Mouse (Mus musculus): ENCODE measurements around the gene Tmem260.
A peak's percentile ranks its signal among the peaks of the same experiment; 100 is the strongest.
"Not testable (repeated sequence)": the region's sequence is repeated elsewhere in the genome, so short reads cannot be mapped to it uniquely, and the experiment has no call there.

Tmem260 gene

DNA sequence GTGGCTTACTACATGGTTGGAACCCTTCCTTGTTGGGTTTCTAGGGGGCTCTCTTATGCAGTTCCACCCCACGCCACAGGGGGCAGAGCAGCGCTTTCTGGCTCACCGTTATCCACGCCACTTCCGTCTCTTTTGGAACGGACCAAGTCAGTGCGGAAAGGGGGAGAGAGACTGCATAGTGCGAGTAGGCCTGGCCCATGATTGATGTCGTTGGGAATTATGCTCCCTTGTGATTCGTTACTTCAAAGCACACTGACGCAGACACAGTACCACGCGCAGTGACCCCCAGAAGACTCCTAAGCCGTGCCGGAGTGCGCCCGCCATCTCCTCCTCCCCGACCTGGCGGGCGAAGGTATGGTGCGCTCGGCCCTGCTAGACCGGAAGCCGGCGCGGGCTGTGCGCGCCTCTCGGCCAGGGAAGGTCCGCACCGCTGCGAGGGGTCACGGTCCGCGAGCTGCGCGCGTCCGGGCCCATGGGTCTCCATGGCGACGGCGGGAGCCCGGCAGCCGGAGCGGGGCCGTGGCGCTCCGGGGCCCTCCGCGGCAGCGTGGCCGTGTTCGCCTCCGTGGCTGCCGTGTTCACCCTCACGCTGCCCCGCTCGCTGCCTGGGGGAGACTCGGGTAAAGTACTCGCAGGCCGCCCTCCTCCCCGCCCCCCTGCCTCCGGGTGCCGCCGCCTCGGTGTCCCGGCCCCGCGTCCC, at the start of gene Tmem260:
TSS of gene Tmem260 (plus strand) at position 141 of the 700 bp plus-strand sequence.
- peak; percentile 94 for DNase-seq (ENCODE audit: low spot score in 2 of 2)

DNA sequence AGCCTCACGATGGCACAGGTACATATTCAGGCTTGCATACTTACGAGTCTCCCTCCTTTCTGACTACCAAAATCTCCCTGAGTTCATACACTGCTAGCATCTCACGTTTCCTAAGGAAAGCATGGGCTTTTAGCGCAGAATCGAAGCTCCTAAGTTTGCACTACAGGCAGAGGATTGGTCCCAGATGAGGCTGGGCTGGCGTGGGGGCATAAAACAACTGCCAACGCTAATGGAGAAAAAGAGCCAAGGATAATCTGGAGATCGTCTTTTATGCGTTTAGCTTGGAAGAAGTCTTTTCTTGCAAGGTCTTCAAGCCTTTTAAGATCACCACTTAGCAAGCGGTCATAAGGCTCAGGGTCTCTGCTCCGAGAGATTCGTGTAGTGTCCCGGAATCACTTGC, 39.8 kb upstream of the Tmem260 start:
- no peak for DNase-seq (ENCODE audit: low spot score in 2 of 2)

DNA sequence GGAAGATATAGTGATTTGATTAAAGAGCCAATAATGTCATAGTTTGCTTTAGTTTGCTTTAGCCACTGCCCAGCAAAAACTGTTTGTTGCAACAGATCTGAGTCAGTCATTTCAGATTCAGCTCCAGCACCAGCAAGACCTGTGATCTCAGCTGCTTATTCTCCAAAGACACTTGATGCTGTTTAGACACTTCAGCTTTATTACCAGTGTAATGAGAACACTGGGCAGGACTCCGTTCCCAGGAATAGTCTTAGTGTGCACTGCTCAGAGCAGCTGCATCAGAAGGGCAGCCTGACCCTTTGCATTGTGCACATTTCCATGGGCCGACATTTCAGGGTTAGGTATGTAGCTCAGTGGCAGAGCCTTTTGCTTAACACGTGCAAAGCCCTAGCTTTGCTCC, 28.9 kb upstream of the Tmem260 start:
- DNase-seq (ENCODE audit: low spot score in 2 of 2): no peak

DNA sequence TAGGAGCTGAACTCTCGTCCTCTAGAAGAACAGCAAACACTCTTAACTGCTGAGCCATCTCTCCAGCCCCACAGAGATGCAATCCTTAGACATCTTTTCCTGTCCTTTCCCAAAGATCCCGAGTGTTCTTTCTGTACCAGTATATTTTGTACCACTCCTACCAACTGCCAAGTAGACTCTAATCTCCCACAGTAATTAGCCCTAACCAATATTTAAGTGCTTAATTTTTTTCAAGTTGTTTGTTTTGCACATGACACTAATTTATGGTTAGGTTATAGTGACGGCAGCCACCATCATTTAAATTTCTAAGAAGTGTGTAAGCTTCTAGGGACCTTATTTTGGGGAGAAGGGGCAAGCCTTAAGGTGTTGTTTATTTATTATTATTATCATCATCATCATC, 27.7 kb upstream of the Tmem260 start:
- no peak for DNase-seq (ENCODE audit: low spot score in 2 of 2)

DNA sequence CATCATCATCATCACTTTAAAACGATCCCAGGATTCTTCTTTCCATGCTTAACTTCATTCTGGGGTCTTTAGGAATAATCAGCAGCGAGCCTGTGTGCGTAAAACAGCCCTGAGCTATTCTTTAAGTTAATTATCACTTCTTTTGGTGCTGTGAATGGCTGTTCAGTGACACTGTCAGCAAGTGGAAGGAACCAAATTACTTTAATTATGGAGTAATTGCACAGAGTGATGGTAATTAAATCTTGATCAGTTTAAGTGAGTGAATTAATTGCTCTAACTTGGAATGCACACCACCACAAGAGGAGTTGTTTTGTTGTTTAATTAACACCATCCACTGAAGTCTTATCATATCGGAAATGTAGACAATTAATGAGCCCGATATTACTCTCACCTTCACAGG, 27.3 kb upstream of the Tmem260 start:
- no peak for DNase-seq (ENCODE audit: low spot score in 2 of 2)

DNA sequence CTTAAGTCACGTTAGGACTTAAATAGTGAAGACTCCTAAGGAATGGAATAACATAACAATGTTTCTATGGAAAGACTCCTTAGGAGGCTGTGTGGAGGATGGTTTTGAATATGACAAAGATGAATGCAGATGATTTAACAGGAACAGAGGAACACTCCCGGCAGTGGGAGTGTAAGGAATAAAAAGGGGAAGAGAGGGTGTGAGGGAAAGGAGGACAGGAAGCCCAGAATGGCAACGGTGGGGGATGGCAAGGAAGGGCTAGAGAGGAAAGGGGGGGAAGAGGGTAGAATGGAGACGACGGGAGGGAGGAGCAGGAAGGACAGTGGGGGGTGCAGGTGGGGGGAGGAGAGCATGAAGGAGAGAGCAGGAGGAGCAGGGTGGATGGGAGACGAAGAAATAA, 24.4 kb upstream of the Tmem260 start:
- DNase-seq (ENCODE audit: low spot score in 2 of 2): peak; percentile 60 to 62

DNA sequence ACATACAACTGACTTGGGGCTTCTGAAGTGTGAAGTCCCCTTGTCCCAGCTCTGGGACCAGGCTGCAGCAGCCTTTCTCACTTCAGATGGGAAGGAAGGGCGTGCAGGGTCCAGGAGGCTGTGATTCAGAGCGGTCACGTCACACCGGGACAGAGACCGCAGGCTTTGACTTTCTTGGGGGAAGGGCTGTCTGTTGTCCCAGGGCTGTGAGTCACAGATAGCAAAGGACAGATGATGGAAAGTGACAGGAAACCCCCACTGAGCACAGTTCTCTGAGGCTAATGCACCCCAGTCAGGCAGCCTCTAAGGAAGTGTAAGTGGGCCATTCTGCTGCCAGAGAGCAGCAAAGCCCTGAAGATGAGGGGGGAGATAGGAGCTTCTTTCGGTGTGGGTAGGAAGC, 23.9 kb upstream of the Tmem260 start:
- DNase-seq (ENCODE audit: low spot score in 2 of 2): peak; percentile 31 to 33

DNA sequence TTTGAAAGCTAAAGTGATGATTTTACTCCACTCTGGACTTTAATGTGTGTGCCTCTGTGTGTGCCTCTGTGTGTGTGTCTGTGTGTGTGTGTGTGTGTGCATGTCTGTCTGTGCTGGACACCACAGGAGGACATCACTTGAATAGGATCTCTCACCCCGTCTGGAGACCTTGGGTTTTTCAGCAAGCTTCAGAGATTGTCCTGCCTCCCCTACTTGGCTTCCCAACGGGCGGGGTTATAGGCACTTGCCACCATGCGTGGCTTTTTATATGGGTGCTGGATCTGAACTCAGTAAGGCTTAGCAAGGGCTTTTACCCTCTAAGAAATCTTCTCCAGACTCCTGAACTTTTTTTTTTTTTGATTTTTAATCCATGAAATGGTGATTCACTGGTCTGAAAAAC, 23.5 kb upstream of the Tmem260 start:
- DNase-seq (ENCODE audit: low spot score in 2 of 2): no peak

DNA sequence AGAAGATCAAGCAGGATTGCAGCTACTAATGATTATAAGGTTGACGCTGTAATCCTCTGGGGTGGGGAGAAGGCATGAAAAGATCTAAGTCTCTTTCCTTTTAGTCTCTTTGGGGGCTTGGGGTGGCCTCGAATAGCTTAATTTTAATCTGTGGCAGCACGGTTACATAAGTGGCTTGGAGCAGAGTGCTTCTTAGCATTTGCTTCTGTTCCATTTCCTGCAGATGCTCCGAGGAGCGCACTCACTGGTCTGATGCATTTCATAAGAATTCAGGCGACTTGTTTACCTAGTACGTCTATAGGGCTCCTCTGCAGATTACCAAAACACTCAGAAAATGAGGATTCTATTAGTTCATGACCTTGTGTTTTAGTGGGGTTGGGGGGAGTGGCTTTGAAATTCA, 23.0 kb upstream of the Tmem260 start:
- DNase-seq (ENCODE audit: low spot score in 2 of 2): peak in 1 of 2 experiments; percentile 40

DNA sequence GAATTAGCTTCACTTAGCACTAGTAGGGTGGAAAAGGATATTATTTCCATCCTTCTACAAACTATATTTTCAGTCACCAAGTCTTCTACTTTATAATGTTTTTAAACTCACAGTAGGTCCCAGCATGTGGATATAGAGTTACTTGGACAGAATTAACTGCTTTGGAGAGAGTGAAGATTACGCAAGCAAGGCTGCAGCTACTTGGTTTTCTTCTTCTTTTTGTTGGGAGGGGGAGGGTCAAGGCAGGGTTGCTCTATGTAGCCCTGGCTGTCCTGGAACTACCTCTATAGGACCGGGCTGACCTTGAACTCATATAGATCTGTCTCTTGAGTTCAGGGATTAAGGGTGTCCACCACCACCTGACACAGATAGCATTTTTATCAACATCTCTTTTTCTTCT, 13.9 kb upstream of the Tmem260 start:
- no peak for DNase-seq (ENCODE audit: low spot score in 2 of 2)

DNA sequence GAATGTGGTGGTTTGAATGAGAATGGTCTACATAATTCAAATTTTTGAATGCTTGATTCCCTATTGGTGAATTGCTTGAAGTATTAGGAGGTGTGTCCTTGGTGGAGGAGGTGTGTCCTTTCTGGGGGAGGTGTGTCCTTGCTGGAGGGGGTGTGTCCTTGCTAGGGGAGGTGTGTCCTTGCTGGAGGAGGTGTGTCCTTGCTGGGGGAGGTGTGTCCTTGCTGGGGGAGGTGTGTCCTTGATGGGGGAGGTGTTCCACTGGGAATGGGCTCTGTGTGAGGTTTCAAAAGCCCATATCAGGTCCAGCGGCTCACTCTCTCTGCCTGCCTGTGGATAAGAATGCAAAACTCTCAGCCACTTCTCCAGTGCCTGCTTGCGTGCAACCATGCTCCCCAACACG, 2.1 kb upstream of the Tmem260 start:
- no peak for DNase-seq (ENCODE audit: low spot score in 2 of 2)

DNA sequence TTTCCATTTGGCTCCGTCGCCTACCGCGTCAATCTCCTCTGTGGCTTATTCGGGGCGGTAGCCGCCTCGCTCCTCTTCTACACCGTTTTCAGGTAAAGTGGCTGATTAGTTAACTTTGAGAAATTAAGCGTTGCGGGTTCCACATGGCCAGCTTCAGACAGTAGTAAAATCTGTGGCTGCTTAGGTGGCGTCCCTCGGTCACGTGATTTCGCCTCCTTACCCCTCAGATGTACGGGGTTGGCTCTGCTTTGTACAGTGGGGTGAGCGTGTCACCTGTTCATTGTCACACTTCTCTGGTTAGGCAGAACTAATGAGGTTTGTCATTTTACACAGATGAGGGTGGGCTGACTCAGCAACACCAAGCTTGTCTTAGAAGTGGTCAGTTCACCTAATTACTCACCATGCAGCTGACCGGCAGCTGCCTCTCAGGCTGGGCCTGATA, 6.1 kb downstream of the Tmem260 start:
- no peak for DNase-seq (ENCODE audit: low spot score in 2 of 2)

DNA sequence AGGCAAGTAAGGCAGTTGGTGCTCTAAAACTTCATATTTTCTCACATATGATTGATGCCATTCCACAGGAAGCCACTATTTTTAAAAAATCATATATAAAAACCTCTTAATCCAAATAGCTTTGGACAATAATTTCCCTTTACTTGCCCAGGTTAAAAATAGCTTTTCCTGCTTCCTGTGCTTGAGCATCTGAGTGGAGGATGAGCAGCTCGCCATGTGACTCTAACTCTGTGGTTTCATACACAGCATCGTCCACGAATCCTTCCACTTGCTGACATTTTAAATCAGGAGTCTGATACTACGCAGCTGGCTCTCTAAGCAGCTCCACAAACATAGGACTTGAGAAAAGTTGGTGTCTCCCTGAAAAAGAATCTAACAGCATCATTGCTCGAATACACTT, 7.5 kb downstream of the Tmem260 start:
- DNase-seq (ENCODE audit: low spot score in 2 of 2): no peak

DNA sequence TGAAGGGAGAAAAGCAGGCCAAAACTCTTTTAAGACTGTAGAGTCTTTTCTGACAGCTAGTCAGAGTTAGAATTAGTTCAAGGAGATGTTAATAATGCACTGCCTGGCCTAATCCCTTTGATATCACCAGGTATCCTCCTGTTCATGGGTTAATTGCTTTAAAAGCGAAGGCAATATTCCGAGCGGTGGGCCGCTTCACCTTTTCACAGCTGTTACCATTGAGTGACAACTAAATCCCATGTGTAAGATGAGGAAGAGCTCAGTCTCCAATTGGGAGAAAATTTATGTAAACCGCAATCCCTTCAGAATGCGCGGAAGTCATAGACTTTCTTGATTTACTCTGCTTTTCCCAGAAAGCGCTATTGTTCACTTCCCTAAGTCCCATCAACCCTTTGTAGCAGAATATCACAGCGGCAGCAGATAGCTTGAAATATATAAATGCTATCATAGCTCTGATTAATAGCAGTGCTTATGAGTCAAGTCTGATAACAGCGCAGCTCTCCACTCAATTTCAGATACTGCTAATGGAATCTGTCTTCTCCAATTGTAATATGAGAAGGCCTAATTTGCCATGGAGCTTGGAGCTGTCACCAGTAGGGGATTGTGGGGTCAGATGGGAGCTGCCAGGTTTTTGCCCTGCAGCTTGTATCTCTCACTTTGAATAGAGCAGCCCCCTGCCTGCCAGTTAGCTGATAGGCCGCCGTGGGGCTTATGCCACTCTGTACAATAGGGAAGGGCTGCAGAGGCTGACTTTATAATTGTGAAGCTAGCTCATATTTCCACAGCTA, 10.6 kb downstream of the Tmem260 start:
- no peak for DNase-seq (ENCODE audit: low spot score in 2 of 2)

DNA sequence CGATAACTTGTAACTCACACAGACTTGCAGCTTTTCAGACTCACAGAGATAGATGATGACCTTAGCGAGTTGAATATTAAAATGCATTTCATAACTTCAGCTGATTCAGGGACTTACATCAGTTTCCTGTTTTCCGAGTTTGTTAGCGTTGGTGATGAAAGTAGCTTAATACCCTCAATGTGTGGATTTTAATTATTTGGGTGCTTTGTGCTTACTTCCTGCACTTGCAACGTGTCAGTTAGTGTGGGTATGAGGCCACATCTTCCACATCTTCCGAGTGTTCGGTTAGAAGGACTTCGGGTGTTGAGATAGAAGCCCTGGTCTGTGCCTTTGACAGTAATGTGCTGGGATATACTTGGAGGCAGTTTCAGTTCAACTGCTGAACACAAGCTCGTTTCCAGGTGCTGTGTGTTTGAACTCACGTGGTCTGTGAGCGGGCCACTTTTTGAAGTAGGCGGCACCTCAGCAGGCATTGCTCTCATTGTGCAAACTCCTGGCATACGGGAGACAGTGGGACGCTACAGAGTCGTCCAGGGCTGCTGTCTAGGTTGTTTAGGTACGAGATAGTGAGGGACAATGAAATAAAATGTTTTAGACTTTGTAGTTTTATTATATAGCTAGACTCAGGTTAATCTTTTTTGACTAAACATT, 11.5 kb downstream of the Tmem260 start:
- DNase-seq (ENCODE audit: low spot score in 2 of 2): no peak

DNA sequence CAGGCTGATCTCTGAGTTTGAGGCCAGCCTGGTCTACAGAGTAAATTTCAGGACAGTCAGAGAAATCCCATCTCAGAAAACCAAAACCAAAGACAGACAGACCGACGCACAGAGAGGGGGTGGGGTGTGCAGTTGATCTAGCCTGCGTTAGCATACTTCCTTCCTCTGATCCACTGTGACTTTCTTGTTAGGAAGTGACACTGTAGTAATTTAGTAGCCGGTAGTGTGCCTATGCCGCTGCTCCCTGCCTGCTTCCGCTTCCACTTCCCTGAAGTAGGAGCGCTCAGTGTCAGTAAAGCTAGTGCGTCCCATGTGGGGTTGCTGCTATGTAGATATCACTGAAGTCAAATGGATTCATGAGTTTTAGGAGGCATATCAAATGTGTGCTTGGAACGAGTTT, 13.0 kb downstream of the Tmem260 start:
- no peak for DNase-seq (ENCODE audit: low spot score in 2 of 2)

DNA sequence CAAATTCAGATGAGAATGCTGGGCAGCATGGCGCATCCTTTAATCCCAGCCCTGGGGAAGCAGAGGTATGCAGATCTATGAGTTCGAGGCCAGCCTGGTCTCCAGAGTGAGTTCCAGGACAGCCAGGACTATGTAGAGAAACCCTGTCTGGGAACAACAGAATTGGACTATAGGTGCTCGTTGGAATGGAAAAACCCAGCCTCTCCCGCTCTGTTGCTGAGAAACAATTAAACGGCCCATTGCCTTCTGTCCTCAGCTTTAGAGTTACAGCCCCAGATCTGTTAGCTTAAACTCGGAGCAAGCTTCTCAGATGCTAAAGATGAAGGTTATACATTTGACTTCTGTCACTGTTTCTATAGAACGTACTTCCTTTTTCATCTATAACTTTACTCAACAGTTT, 22.4 kb downstream of the Tmem260 start:
- no peak for DNase-seq (ENCODE audit: low spot score in 2 of 2)

DNA sequence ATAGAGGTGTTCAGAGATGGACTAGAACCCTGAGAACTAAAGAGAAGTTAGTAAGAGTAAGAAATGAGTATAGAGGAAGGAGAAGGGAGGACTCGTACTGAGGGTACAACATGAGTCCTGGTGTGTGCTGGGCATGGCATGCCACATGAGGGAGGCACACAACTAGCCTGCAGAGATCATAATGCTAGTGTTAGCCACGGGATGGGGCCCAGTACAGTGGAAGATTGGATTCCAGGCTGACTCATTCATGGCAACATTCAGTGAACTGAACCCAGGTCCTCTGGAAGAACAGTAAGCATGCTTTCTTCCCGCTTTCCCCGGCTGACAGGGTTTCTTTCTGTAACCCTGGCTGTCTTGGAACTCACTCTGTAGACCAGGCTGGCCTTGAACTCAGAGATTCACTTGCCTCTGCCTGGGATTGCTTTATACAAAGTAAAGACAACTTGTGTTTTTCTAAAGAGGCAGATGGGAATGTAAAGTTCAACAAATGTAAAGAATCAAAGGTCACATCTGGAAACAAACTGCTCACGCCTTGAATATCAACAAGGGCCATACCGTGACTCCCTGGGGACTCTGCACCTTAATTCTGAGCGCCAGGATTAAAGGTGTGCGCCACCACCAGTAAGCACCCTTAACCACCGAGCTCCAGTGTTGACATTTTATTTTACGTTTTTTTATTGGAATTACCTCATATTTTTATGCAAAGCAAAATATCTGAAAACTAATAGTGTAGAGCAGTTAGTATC, 25.0 kb downstream of the Tmem260 start:
- DNase-seq (ENCODE audit: low spot score in 2 of 2): no peak

DNA sequence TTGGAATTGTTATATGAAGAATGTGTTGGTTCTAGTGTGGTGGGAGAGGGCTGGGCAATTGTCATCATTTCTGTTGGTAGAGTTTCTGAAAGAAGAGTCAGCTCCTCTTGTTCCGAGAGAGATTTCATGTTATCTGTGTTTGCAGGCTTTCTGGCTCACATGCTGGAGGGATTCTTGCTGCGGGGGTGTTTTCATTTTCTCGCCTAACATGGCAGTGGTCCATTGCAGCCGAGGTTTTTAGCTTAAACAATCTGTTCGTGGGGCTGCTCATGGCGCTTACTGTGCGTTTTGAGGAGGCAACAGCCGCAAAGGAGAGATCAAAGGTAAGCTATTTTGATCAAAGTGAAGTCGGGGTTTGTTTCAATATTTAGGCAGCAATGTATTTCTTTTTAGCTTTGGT, 26.3 kb downstream of the Tmem260 start:
- peak; percentile 74 to 87 for DNase-seq (ENCODE audit: low spot score in 2 of 2)

DNA sequence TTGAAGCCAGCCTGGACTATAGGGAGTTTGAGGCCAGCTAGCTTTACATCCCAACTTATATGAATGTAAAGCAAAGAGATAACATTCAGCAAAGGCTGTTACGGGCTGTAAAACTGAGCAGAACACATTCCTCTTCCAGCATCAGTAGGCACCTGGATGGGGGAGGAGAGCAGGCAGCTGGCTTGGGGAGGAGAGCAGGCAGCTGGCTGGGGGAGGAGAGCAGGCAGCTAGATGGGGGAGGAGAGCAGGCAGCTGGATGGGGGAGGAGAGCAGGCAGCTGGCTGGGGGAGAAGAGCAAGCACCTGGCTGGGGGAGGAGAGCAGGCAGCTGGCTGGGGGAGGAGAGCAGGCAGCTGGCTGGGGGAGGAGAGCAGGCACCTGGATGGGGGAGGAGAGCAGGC, 29.4 kb downstream of the Tmem260 start:
- DNase-seq (ENCODE audit: low spot score in 2 of 2): no peak

DNA sequence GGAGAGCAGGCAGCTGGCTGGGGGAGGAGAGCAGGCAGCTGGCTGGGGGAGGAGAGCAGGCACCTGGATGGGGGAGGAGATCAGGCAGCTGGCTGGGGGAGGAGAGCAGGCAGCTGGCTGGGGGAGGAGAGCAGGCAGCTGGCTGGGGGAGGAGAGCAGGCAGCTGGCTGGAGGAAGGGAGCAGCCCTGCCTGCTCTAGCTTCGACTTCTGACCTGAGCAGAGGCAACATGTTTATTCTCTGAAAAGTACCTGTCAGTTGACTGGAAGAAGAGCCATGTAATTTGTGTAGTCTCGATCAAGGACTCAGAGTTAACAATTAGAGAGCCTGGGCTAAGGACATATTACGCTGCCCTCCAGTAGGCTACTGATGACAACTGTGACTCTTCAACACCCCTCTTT, 29.9 kb downstream of the Tmem260 start:
- not testable (repeated sequence) for DNase-seq (ENCODE audit: low spot score in 2 of 2)

DNA sequence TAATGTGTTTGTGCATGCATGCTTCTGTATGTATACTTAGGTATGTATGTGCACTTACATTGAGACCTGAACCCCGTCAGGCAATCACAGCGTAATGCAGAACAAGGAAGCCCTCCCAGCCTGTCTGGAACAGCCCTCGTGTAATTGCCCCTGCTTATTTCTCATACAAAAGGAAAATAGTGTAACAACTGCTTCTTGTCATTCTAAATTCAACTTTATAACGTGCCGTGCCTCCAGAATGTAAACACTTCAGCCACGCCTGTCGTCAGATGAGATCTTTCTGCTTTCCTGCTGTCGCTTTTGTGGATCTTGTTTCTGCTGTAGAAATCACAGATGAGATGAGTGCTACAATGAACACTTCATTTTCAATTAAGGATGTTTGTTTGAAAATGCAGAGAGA, 30.4 kb downstream of the Tmem260 start:
- DNase-seq (ENCODE audit: low spot score in 2 of 2): no peak
